Mouse (Mus musculus): ENCODE measurements at regions not wholly inside any gene's neighbourhood (a gene's known extent, or its start where the extent isn't known, plus 50 kb on each side); places are given as distances from the start of the nearest gene placed in this dataset. TPM values are rescaled to one million over a fixed set of nuclear protein-coding genes. Genes with fewer than 3 reads are reported as not detected.

DNA sequence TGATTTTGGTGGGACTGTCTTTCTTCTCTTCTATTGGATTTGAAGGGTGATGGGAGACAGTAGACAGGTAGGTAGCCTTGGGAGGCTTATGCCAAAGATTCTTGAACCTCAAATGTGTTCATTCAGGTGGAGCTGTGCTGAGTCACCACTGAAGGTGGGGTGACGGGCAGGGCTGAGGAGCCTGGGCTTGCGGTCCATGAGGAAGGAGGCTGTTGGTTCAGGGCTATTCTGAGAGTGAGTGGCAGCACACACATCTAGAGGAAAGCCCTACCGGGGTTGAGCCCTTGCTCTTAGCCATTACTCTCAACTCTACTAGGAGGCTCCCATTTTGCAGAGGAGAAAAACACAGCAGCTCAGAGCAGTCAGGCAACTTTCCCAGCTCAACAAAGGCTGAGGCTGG, 54.6 kb upstream of the Lrig1 start:
- 95% methylated on average over 3 of the region's 3 CpGs for WGBS

GRCm38 (mm10) chr6:94751101-94751440, 51.1 kb upstream of the Lrig1 start:
- H3K27ac ChIP-seq: no peak overlapping the region
- peak; percentile 38 for ATAC-seq
- H3K4me2 ChIP-seq (replicated peaks): peak overlapping the region; percentile 19
- 19% methylated on average over 8 of the region's 8 CpGs for WGBS
- H3K4me1 ChIP-seq (replicated peaks): peaks cover 22% of the 10 kb centered on the region
- H3K36me3 ChIP-seq: no peaks in the 10 kb centered on the region
- no peak overlapping the region for H3K9ac ChIP-seq (replicated peaks)
- no peak overlapping the region for H3K4me3 ChIP-seq (replicated peaks)
- H3K27me3 ChIP-seq: no peaks in the 10 kb centered on the region
- no peaks in the 10 kb centered on the region for H3K9me3 ChIP-seq

More for the DNA sequence above, 54.6 kb upstream of the Lrig1 start:
- Histone ChIP-seq H3K4me2 (replicated peaks) (no peak overlapping the region), H3K27ac (0 out of 2 replicates have a peak overlapping the region, but pooled peaks have one; percentile 6), H3K9ac (replicated peaks) (no peak overlapping the region), H3K9me3 (no peaks in the 10 kb centered on the region), H3K4me3 (replicated peaks) (no peak overlapping the region), H3K27me3 (no peaks in the 10 kb centered on the region), H3K36me3 (no peaks in the 10 kb centered on the region), H3K4me1 (replicated peaks) (peaks cover 23% of the 10 kb centered on the region)
- no peak for ATAC-seq

GRCm38 (mm10) chr6:94750228-94751100, 50.5 kb upstream of the Lrig1 start:
- Histone ChIP-seq H3K4me2 (replicated peaks) (peak overlapping the region; percentile 19), H3K36me3 (no peaks in the 10 kb centered on the region), H3K9me3 (no peaks in the 10 kb centered on the region), H3K4me3 (replicated peaks) (no peak overlapping the region), H3K9ac (replicated peaks) (no peak overlapping the region), H3K27ac (no peak overlapping the region), H3K4me1 (replicated peaks) (peaks cover 16% of the 10 kb centered on the region), H3K27me3 (no peaks in the 10 kb centered on the region)
- 2% methylated on average over 13 of the region's 13 CpGs for WGBS
- peak; percentile 82 for ATAC-seq

Small RNA genes in the stretch of these regions (microRNA-seq; reads per million reads assigned to microRNA genes)
- gene Gm23364: not detected
